Mouse (Mus musculus): ENCODE results near the gene Tpra1. TPM values are rescaled to one million over a fixed set of nuclear protein-coding genes. Genes with fewer than 3 reads are reported as not detected.

Gene Tpra1
- polyA plus RNA-seq, 1 experiment from 2014 or later = 32.2 TPM

GRCm38 (mm10) chr6:88946442-88946841 is 44.4 kb downstream of the Tpra1 start:
- WGBS (ENCODE audit: insufficient replicate concordance) = 81% methylated on average over 6 of the region's 6 CpGs
- no peak overlapping the region for H3K27ac ChIP-seq (ENCODE audit: low read depth)
- no peaks in the 10 kb centered on the region for H3K36me3 ChIP-seq (replicated peaks; ENCODE audit: insufficient read depth, low read length)
- H3K4me3 ChIP-seq (ENCODE audit: low read depth, low read length) = no peak overlapping the region
- H3K9me3 ChIP-seq (ENCODE audit: low read length) = no peaks in the 10 kb centered on the region
- TF ChIP-seq CTCF (IDR thresholded peaks at IDR 0.05; ENCODE audit: low read depth) = no peak
- TF ChIP-seq EP300 (IDR thresholded peaks at IDR 0.05; ENCODE audit: low read depth) = no peak
- no peak overlapping the region for H3K4me2 ChIP-seq (ENCODE audit: low read depth, low read length)
- DNase-seq (no peak), ATAC-seq (no peak)
- no peak overlapping the region for H3K9ac ChIP-seq (replicated peaks)
- no peaks in the 10 kb centered on the region for H3K27me3 ChIP-seq (ENCODE audit: insufficient read depth, low read length)
- no peaks in the 10 kb centered on the region for H3K4me1 ChIP-seq (ENCODE audit: insufficient read depth)

- no peaks in the 10 kb centered on the region for H3K27me3 ChIP-seq (ENCODE audit: insufficient read depth, low read length)
- no peak overlapping the region for H3K9ac ChIP-seq (replicated peaks)
- H3K27ac ChIP-seq (ENCODE audit: low read depth) = no peak overlapping the region
- H3K4me1 ChIP-seq (ENCODE audit: insufficient read depth) = no peaks in the 10 kb centered on the region
- DNase-seq (no peak), ATAC-seq (no peak)
- TF ChIP-seq EP300 (IDR thresholded peaks at IDR 0.05; ENCODE audit: low read depth) = no peak
- TF ChIP-seq CTCF (IDR thresholded peaks at IDR 0.05; ENCODE audit: low read depth) = no peak
- no peaks in the 10 kb centered on the region for H3K9me3 ChIP-seq (ENCODE audit: low read length)
- no peaks in the 10 kb centered on the region for H3K36me3 ChIP-seq (replicated peaks; ENCODE audit: insufficient read depth, low read length)
- H3K4me2 ChIP-seq (ENCODE audit: low read depth, low read length) = no peak overlapping the region
- H3K4me3 ChIP-seq (ENCODE audit: low read depth, low read length) = no peak overlapping the region
Measured at GRCm38 (mm10) chr6:88947771-88948170, 45.7 kb downstream of the Tpra1 start.

DNA sequence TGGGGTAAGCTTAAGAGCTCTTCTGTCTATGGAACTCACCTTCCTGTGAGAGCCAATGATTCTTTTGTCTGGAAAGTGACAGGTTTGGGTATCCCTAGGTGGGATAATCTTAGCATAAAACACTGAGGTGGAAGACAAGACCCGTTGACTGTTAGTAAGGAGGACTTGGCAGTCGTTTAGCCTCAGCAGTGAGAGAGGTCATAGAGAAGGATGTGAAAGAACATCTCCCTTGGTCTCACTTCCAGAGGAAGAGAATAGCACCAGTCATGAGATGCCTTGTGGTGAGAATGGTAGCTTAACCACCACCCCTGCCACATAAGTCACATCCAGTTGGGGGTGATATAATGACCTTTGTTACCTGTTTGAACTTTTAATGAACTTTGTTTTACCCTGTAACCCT is 54.7 kb downstream of the Tpra1 start:
- no peaks in the 10 kb centered on the region for H3K36me3 ChIP-seq (replicated peaks; ENCODE audit: insufficient read depth, low read length)
- no peak for ATAC-seq
- no peak overlapping the region for H3K27ac ChIP-seq (ENCODE audit: low read depth)
- no peaks in the 10 kb centered on the region for H3K4me1 ChIP-seq (ENCODE audit: insufficient read depth)
- 0 out of 2 replicates have a peak, but pooled peaks cover 2% of the 10 kb centered on the region for H3K9me3 ChIP-seq (ENCODE audit: low read length)
- no peak for TF ChIP-seq CTCF (IDR thresholded peaks at IDR 0.05; ENCODE audit: low read depth)
- no peak for TF ChIP-seq EP300 (IDR thresholded peaks at IDR 0.05; ENCODE audit: low read depth)
- 73% methylated on average over 2 of the region's 2 CpGs for WGBS (ENCODE audit: insufficient replicate concordance)
- no peak overlapping the region for H3K9ac ChIP-seq (replicated peaks)
- no peak overlapping the region for H3K4me3 ChIP-seq (ENCODE audit: low read depth, low read length)
- no peak for DNase-seq
- no peak overlapping the region for H3K4me2 ChIP-seq (ENCODE audit: low read depth, low read length)
- no peaks in the 10 kb centered on the region for H3K27me3 ChIP-seq (ENCODE audit: insufficient read depth, low read length)

DNA sequence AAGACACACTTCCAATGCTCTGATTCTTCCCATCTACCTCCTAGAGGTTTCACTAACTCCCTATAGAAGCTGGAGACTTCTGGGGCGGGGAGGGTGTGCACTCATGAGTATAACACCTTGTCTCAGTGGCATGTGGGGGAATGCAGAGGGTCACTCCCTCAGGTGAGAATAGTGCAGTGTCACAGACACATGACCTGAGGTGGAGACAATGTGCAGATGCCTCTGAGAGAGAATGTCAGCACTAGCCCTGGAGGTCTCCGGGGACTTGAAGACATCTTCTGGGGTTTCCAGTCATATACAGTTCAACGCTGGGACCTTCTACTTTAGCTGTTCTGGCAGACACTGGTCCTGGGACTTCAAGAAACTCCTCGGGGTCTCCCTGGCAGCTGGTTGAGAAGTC is 55.3 kb downstream of the Tpra1 start:
- 74% methylated on average over 4 of the region's 4 CpGs for WGBS (ENCODE audit: insufficient replicate concordance)
- Histone ChIP-seq H3K4me3 (ENCODE audit: low read depth, low read length) (no peak overlapping the region), H3K27ac (ENCODE audit: low read depth) (no peak overlapping the region), H3K9me3 (ENCODE audit: low read length) (0 out of 2 replicates have a peak, but pooled peaks cover 2% of the 10 kb centered on the region), H3K9ac (replicated peaks) (no peak overlapping the region), H3K4me2 (ENCODE audit: low read depth, low read length) (no peak overlapping the region), H3K27me3 (ENCODE audit: insufficient read depth, low read length) (no peaks in the 10 kb centered on the region), H3K4me1 (ENCODE audit: insufficient read depth) (no peaks in the 10 kb centered on the region), H3K36me3 (replicated peaks; ENCODE audit: insufficient read depth, low read length) (no peaks in the 10 kb centered on the region)
- no peak for ATAC-seq
- no peak for DNase-seq
- no peak for TF ChIP-seq CTCF (IDR thresholded peaks at IDR 0.05; ENCODE audit: low read depth)
- no peak for TF ChIP-seq EP300 (IDR thresholded peaks at IDR 0.05; ENCODE audit: low read depth)

GRCm38 (mm10) chr6:88957801-88958211 is 55.8 kb downstream of the Tpra1 start:
- no peak for TF ChIP-seq CTCF (IDR thresholded peaks at IDR 0.05; ENCODE audit: low read depth)
- no peak for TF ChIP-seq EP300 (IDR thresholded peaks at IDR 0.05; ENCODE audit: low read depth)
- Histone ChIP-seq H3K27me3 (ENCODE audit: insufficient read depth, low read length) (no peaks in the 10 kb centered on the region), H3K9ac (replicated peaks) (no peak overlapping the region), H3K4me3 (ENCODE audit: low read depth, low read length) (no peak overlapping the region), H3K4me2 (ENCODE audit: low read depth, low read length) (no peak overlapping the region), H3K27ac (ENCODE audit: low read depth) (no peak overlapping the region), H3K36me3 (replicated peaks; ENCODE audit: insufficient read depth, low read length) (no peaks in the 10 kb centered on the region), H3K9me3 (ENCODE audit: low read length) (0 out of 2 replicates have a peak, but pooled peaks cover 2% of the 10 kb centered on the region), H3K4me1 (ENCODE audit: insufficient read depth) (no peaks in the 10 kb centered on the region)
- no peak for ATAC-seq
- WGBS (ENCODE audit: insufficient replicate concordance) = 66% methylated on average over 5 of the region's 5 CpGs
- no peak for DNase-seq

- H3K4me2 ChIP-seq (ENCODE audit: low read depth, low read length) = no peak overlapping the region
- no peak for TF ChIP-seq CTCF (IDR thresholded peaks at IDR 0.05; ENCODE audit: low read depth)
- TF ChIP-seq EP300 (IDR thresholded peaks at IDR 0.05; ENCODE audit: low read depth) = no peak
- no peak overlapping the region for H3K27ac ChIP-seq (ENCODE audit: low read depth)
- no peaks in the 10 kb centered on the region for H3K27me3 ChIP-seq (ENCODE audit: insufficient read depth, low read length)
- H3K9ac ChIP-seq (replicated peaks) = no peak overlapping the region
- DNase-seq (no peak), ATAC-seq (no peak)
- 77% methylated on average over 2 of the region's 2 CpGs for whole genome bisulfite sequencing (ENCODE audit: insufficient replicate concordance)
- 0 out of 2 replicates have a peak, but pooled peaks cover 2% of the 10 kb centered on the region for H3K9me3 ChIP-seq (ENCODE audit: low read length)
- no peaks in the 10 kb centered on the region for H3K4me1 ChIP-seq (ENCODE audit: insufficient read depth)
- H3K4me3 ChIP-seq (ENCODE audit: low read depth, low read length) = no peak overlapping the region
- no peaks in the 10 kb centered on the region for H3K36me3 ChIP-seq (replicated peaks; ENCODE audit: insufficient read depth, low read length)
Measured at GRCm38 (mm10) chr6:88958305-88958704, 56.3 kb downstream of the Tpra1 start.

DNA sequence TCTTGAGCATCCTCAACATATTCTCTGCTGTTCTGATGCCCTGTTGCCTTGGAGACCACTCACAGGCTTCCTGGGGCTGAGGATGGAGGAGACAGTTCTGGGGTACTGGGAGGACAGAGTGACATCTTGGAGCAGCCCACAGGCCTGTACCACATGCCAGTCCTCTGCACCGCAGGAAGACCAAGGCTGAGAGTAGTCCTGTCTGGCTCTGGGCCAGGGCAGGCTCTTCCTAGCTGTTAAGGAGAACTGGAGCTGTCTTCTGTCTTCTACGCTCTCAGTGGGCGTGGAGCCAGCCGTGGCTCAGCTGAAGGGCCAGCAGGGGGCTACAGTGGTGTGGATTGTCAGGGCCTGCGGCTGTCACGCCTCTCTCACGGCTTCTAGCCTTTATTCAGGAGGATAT is 57.8 kb downstream of the Tpra1 start:
- Histone ChIP-seq H3K27me3 (ENCODE audit: insufficient read depth, low read length) (no peaks in the 10 kb centered on the region), H3K27ac (ENCODE audit: low read depth) (no peak overlapping the region), H3K4me3 (ENCODE audit: low read depth, low read length) (no peak overlapping the region), H3K36me3 (replicated peaks; ENCODE audit: insufficient read depth, low read length) (no peaks in the 10 kb centered on the region), H3K4me2 (ENCODE audit: low read depth, low read length) (no peak overlapping the region), H3K4me1 (ENCODE audit: insufficient read depth) (no peaks in the 10 kb centered on the region), H3K9ac (replicated peaks) (no peak overlapping the region), H3K9me3 (ENCODE audit: low read length) (no peaks in the 10 kb centered on the region)
- ATAC-seq (no peak), DNase-seq (peak; percentile 31)
- 32% methylated on average over 7 of the region's 7 CpGs for WGBS (ENCODE audit: insufficient replicate concordance)
- TF ChIP-seq CTCF (IDR thresholded peaks at IDR 0.05; ENCODE audit: low read depth) = peak; percentile 47
- TF ChIP-seq EP300 (IDR thresholded peaks at IDR 0.05; ENCODE audit: low read depth) = no peak
